Mouse (Mus musculus) cortical plate, adult 2 months (tissue): ENCODE measurements around the gene Dzip1. TPM values are rescaled to one million over a fixed set of nuclear protein-coding genes. Genes with fewer than 3 reads are reported as not detected.
A peak's percentile ranks its signal among the peaks of the same experiment; 100 is the strongest.

ENCODE experiments used
- H3K27ac ChIP-seq: fragments of 200-500 bp; 2 replicates; pipeline ENCODE4 v1.5.1; 2012; ENCODE audit warnings: low read length, control low read depth, inconsistent platforms; ENCODE audit not compliant: insufficient read depth
- H3K4me1 ChIP-seq: fragments of 200-500 bp; 2 replicates; pipeline ENCODE4 v1.6.1; 2011; ENCODE audit warnings: low read length; ENCODE audit not compliant: control insufficient read depth, insufficient read depth
- H3K4me3 ChIP-seq: fragments of 200-500 bp; 2 replicates; pipeline ENCODE4 v1.5.1; 2011; ENCODE audit warnings: mild to moderate bottlenecking, low read length, control low read depth; ENCODE audit not compliant: insufficient read depth
- CTCF ChIP-seq: fragments of 200-500 bp; IDR thresholded peaks from 2 replicates; pipeline ENCODE4 v1.5.1; 2011; ENCODE audit warnings: mild to moderate bottlenecking, control low read depth, low read length; ENCODE audit not compliant: insufficient read depth; ENCODE audit errors: extremely low read depth
- POLR2A ChIP-seq: fragments of 200-500 bp; IDR thresholded peaks from 2 replicates; pipeline ENCODE4 v1.6.1; 2011; ENCODE audit warnings: mild to moderate bottlenecking, low read length, control low read depth; ENCODE audit not compliant: insufficient read depth; ENCODE audit errors: extremely low read depth
- polyA plus RNA-seq: library from polyadenylated mRNA; depleted of rRNA; stranded (reverse); fragments of >200 nt; gene quantifications from 2 replicates; pipeline ENCODE4 v1.2.3, GENCODE M21; 2012

Dzip1 gene
- polyA plus RNA-seq, 1 experiment: 89.4 TPM

- H3K4me1 ChIP-seq: no peaks in the 10 kb centered on the region
- no peak for TF ChIP-seq POLR2A
- TF ChIP-seq CTCF: no peak
- H3K4me3 ChIP-seq: no peak overlapping the region
- no peak overlapping the region for H3K27ac ChIP-seq
These were observed 66.9 kb downstream of the Dzip1 start for GRCm38 (mm10) chr14:118858318-118858717.

- Histone ChIP-seq H3K4me3 (no peak overlapping the region), H3K27ac (no peak overlapping the region), H3K4me1 (no peaks in the 10 kb centered on the region)
- no peak for TF ChIP-seq POLR2A
- TF ChIP-seq CTCF: no peak
These were observed 68.7 kb downstream of the Dzip1 start for GRCm38 (mm10) chr14:118856563-118856962.

DNA sequence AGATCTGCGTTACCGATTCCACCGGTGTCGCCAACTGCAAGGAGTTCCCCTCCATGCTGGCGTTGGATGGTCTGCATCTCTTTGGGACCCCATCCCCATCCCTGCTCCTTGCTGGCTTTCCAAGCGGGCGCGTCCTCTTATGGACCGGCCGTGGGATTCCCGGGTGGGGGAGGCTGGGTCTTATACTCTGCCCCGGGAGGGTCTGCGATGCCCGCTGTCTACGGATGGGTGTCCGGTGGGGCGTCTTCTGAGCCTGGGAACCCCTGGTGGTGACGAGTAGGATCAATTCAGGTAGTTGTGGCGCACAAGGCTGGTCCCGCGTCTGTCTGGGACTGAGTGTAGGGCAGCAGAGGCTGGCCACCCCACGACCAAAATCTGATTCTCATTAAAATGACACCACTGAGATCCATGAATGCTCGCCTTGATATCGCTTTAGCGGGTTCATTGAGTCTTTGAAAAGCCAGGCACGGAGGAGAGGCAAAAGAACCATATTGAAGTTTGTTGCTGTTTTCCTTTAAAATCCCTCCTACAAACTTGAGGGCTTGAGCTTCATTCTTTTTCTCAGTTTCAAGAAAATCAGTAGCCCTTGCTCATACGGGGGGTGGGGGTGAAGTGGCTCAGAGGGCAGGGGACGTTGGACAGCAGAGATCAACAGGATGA is 70.0 kb downstream of the Dzip1 start:
- TF ChIP-seq CTCF: no peak
- no peak for TF ChIP-seq POLR2A
- Histone ChIP-seq H3K4me3 (peak overlapping the region; percentile 38), H3K4me1 (no peaks in the 10 kb centered on the region), H3K27ac (no peak overlapping the region)

DNA sequence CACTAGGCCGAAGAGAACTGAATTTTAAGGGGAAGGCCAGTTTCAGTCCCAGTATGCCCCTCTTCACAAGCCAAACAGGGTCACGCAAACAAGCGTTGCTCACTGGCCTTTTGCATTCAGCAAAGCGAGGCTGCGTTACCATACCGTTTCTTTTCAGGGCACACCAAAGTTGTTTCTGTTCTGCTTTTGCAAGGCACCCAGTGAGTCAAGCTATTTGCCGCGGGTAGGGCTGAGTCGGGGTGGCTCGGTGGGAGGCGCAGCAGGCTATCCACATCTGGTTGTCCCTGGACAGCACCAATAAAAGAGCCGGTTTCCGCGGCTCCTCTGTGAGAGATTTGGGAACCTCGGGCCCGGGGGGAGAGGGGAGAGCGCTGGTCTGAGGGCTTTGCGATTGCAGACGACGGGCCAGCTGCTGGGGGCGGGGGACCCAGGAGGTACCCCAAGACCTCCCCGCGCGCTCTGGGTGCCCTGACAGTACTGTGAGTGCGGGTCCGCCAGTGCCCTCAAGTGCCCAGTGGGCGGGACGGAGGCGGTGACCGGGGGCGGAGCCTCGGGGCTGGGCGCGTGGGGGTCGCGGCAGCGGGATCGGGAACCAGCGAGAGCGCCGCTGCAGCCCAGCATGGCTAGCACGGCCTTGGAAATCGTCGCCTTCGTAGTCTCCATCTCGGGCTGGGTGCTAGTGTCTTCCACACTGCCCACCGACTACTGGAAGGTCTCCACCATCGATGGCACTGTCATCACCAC is 70.7 kb downstream of the Dzip1 start:
- Histone ChIP-seq H3K4me1 (no peaks in the 10 kb centered on the region), H3K4me3 (peak overlapping the region; percentile 38), H3K27ac (no peak overlapping the region)
- peak; percentile 32; the same call in 1 of the 2 replicates for TF ChIP-seq POLR2A
- TF ChIP-seq CTCF: no peak

DNA sequence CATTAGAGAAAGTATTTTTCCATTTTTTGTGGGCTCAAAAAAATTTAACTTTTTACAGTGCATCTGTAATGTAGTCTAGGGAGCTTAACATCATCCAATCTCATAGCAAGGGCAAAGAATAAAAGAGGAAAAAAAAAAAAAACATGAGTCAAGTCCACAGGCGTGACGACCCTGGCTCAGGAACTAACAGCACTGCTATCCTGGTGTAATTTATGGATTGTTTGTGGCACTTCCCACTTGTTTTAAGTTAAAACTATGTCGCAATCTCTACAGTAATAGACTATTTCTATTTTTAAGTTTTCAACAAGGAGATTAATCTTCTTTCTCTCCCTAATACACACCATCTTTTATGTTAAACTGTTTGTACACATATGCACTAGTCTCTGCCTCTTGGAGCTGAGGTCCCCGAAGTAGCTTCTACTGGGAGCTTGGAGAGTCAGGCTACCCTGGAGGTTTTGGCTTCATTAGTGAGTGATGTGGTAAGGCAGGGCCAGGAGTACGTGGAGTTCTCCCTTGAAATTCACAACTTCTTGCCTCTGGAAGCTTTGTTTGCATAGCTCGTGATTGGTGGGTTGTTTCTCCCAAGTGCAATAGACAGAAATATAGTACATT is 73.7 kb downstream of the Dzip1 start:
- no peak overlapping the region for H3K27ac ChIP-seq
- TF ChIP-seq CTCF (no peak), POLR2A (no peak)
- no peak overlapping the region for H3K4me3 ChIP-seq
- H3K4me1 ChIP-seq: no peaks in the 10 kb centered on the region

DNA sequence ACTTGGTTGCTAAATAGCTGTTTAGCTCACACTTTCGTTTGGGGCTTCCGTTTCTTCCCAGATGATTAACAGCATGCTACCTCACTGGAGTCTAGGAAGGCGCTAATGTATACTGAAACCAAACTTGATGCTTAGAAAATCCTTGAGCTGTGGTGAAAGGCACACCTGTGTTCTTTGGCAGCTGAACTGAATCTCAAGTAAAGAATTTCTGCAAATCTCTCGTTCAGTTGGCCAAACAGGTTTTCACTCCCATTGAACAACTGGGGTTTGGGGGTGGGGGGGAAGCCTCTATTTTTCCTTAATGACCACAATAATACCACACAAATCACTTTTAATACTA is 74.6 kb downstream of the Dzip1 start:
- TF ChIP-seq POLR2A: no peak
- TF ChIP-seq CTCF: no peak
- H3K27ac ChIP-seq: no peak overlapping the region
- no peaks in the 10 kb centered on the region for H3K4me1 ChIP-seq
- H3K4me3 ChIP-seq: no peak overlapping the region

DNA sequence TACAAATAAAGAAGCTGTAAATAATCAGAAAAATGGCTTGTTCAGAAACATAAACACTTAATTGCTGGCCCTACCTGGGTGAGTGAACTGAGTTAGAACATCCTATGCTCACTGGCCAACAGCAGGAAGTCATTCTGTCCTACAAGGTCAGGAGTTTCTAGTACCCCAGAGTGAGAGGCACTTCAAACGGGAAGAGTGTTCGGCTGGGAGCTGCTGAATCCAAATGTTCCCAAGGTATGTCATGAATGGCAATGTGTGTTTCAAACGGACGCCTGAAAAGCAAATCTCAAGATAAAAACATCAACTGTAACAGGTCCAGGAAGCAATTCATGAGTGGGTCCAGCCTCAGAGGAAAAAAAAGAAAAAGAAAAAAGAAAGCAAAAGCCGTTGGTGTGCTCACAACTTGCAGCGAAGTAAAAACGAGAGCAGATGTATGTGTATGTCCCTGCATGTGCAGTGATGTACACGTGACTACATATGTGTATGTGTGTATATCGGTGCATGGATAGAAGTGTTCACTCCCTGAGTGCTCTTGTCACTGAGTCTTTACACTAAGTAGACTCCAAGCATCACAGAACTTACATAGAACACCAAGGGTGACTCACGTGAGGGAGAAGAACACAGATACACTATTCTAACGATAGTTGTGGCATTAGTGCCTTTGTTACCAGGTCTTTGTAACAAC is 75.1 kb downstream of the Dzip1 start:
- no peak overlapping the region for H3K4me3 ChIP-seq
- no peak for TF ChIP-seq POLR2A
- no peak for TF ChIP-seq CTCF
- no peaks in the 10 kb centered on the region for H3K4me1 ChIP-seq
- H3K27ac ChIP-seq: no peak overlapping the region

DNA sequence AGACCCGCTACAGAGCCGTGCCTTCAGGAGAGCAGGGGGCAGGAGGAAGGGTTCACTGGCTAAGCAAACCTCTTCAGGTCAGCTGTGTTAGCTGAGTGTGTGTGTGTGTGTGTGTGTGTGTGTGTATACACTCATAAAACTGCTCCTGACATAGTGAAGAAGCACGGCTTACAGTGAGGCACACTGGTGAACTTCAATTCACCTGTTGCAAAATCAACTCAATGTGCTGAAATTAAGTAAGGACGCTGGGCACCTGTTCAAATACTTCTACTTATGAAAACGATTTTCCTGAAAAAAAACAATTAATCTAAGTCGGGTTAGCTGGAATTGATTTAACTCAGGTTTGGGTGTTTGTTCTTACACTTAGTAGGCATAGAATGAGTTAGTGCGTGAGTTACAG is 77.1 kb downstream of the Dzip1 start:
- TF ChIP-seq POLR2A: no peak
- TF ChIP-seq CTCF: no peak
- Histone ChIP-seq H3K4me3 (no peak overlapping the region), H3K4me1 (no peaks in the 10 kb centered on the region), H3K27ac (no peak overlapping the region)

- no peaks in the 10 kb centered on the region for H3K4me1 ChIP-seq
- H3K27ac ChIP-seq: no peak overlapping the region
- TF ChIP-seq POLR2A (no peak), CTCF (no peak)
- H3K4me3 ChIP-seq: no peak overlapping the region
These were observed 78.4 kb downstream of the Dzip1 start for GRCm38 (mm10) chr14:118846834-118847233.
